Mouse (Mus musculus) retina, postnatal 7 days (tissue): ENCODE measurements around the gene Card9.

ENCODE experiments used
- DNase-seq: peaks from one replicate; pipeline ENCODE4 v3.0.0-alpha.2; 2012; ENCODE audit warnings: low read depth, low spot score

The Card9 gene

DNA sequence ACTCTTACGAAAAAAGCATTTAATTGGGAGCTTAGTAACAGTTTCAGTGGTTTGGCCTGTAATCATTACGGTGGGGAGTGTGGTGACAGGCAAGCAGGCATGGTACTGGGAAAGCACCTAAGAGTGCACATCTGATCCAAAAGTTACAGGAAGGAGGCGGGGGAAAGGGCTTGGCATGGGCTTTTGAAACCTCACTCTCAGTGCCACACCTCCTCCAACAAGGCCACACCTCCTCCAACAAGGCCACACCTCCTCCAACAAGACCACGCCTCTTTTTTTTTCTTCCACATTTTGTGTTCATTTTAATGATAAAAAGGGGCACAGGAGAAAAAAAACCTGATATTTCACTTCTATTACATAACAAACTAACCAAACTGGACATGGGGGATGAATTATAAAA lies 32.9 kb downstream of the Card9 start:
- no peak for DNase-seq

DNA sequence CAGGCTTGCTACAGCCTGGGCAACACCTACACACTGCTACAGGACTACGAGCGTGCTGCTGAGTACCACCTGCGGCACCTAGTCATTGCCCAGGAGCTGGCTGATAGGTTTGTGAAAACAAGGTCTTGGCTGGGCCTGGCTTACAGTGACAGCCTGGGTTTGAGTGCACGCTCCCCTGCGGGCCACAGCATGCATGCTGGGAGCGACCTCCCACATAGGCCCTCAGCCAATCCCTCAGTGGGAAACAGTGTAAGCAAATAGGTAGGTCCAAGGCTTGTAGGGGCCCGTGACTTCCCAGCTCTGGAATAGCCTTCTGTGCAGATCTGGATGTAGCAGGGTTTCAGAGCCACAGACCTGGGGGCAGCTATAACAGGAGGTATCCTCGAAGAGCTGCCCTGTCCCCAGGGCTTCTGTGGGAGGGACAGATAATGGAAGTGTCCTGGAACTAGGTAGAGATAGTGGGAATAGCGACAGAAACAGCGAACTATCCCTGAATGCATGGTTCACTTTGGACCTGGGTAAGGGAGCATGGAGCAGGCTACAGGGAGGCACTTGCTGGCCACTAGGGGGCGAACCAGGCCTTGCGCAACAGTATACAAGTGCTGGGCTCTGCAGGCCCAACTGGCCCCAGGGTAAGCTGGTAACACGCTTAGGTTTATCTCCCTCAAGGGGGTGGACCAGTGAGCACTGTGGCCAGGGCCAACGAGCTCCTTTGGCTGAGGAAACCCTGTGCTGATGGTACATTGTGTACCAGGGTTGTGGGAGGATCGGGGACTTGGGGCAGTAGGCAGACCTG lies 35.1 kb downstream of the Card9 start:
- peak; percentile 75 for DNase-seq

DNA sequence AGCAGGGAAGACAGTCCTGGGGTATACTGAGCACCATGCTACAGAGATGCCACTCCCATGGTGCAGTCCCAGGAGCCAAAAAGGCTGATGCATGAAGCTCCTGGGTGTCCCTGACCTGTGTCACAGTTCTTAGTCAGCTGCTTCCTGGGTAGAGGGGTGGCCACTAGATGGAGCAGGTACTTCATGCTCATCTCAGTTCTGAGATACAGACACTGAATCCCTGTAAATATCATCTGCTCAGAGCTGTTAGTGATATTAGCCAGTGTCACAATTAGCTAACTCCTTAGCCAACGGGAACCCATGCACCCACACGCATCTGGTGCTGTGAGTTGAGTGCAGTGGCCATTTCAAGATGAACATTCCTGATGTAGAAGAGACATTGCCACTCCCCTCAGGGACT lies 35.8 kb downstream of the Card9 start:
- no peak for DNase-seq

DNA sequence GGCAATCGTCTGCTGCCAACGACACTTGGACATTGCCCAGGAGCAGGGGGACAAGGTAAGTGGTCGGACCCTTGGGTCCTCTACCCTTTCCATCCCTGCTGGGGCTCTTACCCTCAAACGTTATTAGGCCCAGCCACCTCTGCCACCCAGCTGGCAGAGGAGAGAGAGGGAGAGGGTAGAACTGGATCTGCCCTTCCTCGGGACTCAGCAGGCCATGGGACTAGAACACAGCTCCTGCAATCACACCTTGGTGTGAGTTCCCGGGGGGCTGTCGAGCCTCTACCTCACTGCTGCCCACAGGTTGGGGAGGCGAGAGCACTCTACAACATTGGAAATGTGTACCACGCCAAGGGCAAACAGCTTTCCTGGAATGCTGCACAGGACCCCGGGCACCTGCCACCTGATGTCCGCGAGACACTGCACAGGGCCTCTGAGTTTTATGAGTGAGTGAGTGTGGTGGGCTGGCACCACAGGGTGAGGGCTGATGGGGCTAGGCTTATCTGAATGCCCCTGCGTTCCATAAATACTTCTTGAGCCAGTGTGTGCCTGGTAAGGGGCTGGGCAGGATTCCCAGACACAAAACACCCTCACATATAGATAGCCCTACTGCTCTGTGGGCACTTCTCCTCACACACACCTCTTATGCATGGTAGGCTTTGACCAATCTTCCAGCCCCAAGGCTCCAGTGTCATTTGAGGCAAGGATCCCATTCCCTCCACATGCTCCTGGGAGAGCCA lies 37.0 kb downstream of the Card9 start:
- no peak for DNase-seq

DNA sequence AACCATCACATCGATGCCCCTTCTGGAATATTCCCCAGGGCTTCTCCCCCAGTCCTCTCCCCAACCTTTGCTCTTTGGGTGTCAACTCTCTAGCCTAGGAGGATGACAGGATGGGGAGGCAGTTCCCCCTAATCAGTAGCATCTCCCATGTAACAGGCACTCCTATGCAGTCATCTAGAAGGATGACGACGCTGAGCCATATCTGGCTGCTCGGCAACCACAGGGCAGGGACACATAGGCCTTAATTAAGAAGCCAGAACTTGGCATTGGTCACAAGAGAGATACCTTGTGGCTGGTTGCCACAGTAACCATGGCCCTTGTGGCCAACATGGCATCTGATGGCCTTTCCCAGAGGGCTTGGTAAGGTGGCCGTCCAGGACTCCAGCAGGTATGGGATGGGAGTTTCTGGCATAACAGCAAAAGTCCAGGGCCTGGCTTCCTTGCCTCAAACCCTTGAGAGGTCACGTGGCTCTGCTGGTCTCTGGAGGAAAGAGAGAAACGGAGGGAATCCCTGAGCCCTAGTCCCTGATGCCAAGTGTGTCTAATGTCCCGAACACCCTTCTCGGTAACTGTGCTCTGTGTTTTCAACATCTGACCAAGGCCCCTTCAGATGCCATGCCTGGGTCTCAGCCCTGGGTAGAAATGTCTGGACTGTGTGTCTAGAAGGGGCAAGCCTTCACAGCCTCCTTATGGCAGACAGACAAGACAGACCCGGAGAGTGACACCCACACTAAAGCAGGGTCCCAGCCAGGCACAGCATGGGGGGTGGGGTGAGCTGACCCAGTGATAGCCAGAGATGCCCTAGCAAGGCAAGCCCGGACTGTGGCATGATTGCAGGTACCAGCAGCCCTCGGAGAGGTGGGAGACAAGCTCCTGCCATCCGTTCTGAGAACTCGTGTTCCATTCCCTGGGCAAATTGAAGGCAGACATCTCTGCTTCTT lies 40.2 kb downstream of the Card9 start:
- DNase-seq = no peak

DNA sequence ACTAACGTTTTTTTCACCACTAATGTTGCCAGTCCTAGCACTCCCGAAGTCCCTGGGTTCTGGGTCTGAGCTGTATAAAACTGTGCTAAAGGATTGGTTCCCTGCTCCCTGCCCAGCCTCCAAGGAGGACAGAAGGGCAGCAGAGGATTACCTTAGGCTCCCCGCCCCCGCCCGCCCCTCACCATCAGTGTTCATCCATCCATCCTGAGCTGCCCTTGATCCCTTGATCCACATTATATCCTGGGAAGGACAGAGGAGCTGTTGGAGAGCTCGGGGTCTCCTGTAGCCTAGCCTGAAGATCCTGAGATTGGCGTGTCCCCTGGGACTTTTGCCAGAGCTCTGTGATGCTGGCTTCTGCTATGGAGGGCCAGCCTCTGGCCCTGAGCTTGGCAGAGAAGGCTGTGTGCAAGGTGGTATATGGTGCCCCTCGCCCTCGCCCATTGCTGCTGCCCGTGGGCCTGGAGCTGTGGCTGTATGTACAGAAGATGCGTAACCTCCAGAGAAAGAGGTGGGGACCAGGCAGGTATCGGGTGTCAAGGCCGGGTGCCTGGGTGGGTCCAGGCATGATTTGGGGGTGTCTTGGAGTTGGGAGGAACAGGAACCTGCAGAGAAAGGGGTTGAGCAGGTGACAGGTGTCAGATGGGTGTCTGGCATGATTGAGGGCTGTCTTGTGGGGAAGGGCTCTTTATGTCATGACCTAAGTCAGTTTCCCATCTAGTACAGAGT lies 41.0 kb downstream of the Card9 start:
- DNase-seq = peak; percentile 56

DNA sequence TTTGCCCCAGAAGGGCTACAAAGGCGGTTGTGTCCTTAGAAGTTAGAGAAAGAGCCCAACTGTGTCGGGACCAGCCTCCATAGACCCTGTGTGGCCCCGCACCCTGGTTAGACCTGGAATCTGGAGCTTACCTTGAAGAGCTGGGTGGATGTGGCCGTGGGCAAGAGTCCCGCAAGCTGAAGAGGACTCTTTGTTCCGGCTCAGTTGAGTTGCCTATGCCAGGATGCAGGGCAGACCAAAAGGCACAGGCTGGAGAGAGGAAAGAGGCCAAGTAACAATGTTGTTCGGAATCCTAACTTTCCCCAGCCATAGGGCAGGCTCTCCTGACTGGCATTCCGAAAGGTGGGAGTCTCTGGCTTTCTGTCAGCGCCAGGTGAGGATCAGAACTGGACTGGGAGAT lies 41.6 kb downstream of the Card9 start:
- DNase-seq = no peak

DNA sequence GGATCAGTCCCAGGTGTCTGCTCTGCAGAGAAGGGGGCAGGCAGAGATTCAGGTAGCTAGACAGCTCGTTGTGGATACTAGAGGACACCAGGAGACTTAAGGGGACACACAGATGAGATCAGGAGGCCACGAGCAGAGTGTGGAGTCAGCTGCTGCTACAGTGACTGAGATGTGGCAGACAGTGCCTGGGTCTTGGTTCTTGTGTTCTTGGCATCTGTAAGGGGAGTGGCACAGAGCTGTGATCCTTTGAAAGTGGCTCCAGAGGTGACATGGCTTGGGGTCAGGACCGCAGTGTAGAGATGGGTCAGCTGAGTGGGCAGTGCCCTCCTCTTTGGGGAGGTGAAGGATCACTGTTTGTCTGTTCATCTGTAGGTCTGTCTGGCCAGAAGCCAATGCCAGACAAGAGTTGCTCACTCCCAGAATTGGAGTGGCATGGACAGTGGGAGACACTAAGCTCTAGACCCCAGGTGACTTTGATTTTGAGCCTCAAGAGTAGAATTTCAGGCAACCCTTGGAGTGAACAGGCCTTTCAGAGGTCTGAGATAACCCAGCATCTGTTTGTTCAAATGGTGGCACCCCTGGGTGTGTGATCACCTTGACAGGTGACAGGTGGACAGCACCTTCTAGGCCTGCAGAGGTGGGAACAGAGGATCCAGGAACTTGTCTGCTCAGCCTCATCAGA lies 42.6 kb downstream of the Card9 start:
- no peak for DNase-seq

DNA sequence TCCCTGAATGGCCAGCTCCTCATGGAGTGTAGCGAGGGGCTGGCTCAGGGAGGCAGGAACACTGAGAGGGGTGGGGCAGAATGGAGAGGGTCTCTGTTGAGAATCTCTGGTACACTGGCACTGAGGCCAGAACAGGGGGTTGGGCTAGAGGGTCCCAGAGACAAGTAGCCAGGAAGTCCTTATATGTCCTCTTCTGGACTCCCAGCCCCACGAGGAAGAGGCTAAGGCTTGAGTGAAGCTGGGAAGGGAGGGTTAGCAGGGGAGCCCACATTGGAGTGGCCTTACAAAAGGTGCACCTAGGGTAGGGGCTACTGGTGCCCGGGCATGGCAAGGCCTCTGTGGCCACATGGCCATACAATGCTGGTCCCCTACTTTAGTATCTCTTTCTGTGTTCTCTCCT lies 43.3 kb downstream of the Card9 start:
- no peak for DNase-seq

DNA sequence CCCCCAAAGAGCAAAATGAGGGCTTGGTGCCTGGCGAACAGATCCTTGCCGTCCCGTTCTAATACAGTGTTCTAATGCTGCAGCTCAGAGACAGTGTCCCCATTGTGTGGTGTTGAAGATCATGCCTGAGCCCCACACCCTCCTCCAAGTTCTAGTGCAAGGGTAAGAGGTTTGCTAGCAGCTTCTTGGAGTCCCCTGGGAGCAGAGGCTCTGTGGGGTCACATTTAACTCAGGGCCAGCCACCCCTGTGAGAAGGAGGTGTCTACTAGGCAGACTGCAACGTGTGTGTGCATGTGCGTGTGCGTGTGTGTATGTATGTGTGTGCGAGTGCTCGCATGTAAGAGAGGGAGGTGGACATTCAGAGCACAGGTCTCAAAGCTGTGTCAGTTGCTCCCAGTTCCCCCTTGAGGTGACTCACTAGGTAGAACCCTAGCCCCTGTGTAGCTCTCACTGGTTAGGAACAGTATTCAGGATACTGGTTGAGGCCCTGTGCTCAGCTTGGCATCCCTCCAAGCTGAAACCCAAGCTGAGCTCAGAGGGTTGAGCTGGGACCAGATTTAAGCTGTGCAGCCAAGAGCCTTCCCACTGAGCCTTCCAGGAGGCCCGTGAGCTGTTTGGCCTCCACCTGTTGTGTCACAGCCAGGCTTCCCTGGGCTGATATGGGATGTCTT lies 44.0 kb downstream of the Card9 start:
- DNase-seq = no peak

DNA sequence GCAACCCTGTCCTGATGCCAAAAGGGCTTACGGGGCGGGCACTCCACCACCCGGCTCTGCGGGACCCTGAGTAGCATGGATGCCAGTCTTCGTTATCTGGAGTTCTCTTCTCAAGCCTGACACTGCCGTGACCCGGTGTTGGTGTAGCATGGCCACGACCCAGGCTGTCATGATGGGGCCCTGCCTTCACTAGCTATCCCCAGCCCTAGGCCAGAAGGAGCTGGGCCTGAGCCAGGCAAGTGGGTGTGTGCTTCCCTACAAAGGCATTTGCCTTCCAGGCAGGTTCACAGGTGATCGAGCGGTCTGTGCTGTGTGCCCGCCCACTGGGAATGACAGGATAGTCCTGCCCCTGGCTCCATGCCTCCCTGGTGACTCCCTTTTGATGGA lies 44.8 kb downstream of the Card9 start:
- DNase-seq = no peak

DNA sequence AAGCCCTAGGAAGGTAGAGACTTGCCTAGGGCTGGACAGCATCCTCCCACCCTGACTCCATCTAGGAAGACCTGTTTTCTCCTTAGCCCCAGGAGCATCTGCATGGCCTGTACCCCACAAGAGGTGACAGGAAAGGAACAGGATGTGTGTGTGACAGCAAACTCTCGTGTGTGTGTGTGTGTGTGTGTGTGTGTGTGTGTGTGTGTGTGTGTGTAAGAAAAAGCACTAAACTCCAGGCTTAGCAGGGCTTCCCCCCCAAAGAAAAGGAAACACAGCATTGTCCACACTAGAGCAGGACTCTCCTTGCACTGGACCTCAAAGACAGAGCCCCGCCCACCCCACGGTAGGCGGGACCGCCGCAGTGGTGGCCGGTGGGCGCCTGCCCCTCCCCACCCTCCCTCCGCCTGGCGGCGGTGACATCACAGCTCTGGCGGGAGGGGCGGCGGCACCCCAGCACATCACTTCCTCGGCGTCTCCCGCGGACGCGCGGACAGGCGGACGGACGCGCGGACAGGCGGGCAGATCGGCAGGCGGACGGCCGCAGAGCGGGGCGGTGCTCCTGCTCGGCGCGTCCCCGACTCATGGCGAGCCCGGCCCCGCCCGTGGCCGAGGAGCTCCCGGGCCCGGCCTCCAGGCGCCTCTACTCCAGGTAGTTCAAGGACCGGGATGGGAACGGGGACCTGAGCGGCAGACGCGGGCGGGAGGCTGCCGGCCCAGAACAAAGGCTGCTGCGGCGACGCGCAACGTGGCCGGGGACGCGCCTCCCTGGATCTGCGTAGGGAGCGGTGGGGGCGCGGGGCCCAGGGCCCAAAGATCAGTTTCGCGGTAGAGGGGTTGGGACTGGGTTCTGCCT lies 45.4 kb downstream of the Card9 start, which contains the start of gene Gpsm1:
Gene Gpsm1, plus strand, starts transcription at position 444 of the 853 bp plus-strand sequence.
- peak; percentile 67 for DNase-seq

DNA sequence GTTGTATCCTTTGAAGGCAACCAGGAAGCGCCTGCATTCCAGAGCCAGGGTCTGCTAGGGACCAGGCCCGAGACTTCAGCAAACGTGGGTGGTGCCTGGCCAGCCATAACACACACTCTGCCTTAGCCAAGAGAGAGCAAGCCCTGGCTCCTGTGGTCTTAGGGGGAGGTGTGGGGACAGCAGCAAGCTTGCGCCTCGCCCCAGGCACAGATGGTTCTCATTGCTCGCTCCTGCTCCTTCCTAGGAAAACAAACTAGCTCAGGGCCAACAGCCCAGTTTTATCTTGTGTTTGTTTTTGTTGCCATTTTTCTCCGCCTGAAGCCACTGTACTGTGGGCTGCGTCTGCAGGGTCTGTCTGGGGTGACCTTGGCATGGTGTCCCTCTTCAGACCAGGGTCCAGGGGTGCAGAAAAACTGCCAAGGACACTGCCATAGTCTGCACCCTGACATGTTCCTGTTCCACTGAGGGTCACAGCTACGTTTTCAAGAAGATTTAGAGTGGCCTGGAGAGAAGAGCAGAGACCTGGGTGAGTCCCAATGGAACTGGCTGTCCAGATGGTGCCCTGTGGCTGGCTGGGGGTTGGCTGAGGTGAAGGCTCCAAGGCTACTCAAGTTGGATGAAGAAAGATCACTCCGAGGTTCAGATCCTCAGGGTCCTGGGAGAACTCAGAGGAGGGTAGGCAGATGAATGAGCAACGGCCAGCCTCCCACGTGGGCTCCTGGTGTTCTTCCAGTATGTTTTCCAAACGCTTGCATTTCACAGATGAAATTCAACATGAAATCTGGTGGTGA lies 46.2 kb downstream of the Card9 start:
- DNase-seq = no peak

DNA sequence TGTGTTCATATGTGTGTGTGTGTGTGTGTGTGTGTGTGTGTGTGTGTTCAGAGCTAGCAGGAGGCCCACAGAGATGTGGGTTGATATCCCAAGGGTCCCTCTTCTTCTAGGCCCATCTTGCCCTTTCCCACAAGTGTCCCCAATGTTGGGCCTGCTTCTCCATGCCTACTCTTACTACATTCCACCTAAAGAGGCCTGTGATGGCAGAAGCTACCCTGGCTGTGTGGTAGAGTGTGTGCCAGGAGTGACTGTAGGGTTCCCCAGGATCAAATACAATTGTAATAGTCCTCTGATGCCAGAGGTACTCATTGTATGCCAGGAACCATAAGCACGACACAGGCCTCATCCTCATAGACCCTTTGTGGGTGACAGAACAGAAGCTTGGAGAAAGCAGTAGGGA lies 47.3 kb downstream of the Card9 start:
- DNase-seq = no peak

DNA sequence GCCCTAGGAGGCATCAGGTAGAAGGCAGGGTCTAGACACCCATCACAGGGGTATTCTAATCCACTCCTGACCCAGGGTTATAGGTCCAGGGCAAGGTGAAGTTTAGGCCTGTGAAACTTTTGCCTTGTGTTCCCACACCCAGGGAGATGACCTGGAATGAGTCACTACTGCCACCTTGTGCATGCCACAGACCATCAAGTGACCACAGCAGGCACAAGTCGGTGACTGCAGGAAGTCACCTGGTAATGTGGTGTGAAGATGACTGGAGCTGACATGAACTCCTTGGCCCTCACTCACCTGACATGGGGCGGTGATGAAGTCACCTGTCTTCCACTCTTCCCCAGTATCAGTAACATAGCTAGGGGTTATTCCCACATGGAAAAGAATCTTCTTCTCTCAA lies 47.9 kb downstream of the Card9 start:
- no peak for DNase-seq

DNA sequence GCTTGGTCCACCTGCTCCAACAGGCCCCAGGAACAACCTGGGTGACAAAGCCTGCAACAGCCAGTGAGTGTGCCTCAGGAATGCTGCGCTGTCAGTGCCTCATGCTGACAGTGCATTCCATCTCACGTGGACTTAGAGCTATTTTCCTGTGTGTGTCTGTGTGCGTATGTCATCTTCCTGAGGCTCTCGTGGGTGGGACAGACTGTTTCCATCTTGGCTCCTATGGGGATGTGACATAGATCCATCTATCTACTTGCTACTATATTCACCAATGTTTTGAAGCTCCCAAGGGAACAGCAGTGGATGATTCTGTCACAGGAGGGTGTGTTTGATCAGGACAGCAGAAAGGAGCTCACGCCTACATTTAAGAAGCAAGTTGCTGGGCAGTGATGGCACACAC lies 48.8 kb downstream of the Card9 start:
- no peak for DNase-seq

DNA sequence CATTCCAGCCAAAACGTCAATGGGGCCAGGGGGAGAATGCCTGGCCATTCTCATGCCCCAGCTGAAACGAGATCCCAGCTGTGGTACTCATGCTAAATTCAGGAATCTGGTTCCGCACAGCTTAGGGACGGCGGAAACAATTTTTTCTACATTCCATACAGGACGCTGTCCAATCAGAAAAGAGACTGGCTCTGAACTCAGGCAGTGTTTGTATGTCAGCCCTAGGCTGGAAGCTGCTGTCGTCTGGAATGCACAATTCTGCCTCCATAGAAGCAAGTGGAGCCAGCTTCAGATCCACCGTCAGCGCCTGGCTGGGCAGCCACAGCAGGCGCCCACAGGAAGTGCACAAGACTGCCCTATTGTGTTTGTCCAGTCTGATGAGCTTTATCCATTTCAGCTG lies 51.0 kb downstream of the Card9 start:
- DNase-seq = no peak

DNA sequence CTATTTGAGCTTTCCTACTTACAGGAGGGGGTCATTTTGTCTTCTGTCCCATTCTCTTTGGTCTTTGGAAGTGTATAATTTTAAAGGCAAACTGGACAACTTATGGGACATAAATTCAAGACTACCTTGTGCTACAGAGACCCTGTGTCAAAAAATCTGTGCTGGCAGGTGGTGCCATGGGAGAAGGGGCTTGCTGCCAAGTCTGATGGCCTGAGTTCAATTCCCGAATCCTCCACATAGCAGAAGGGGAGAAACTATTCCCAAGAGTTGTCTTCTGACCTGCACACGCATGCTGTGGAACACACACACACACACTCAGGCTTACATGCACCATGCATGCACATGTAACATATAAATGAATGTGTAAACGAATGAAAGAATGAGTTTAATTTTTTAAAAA lies 54.0 kb downstream of the Card9 start:
- DNase-seq = no peak

DNA sequence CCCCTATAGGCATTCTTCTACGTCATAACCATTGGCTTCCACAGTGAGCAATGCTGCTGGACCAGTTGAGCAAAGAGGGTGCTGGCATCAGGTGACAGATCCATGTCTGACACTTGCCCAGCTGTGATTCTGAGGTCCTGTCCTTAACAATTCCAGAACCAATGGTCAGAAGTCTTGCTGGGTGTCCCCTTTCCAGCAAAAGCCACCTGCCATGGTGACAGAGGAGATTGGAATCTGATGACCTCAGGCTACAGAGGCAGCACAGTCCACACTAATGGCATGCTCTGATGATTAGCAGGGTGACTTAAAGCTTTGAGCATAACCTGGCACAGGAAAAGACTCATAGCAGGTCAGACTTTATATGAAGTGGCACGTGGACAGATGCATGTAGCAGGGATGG lies 55.2 kb downstream of the Card9 start:
- DNase-seq = no peak
